Mouse (Mus musculus) lung, embryonic 15.5 days (tissue): ENCODE measurements at regions not wholly inside any gene's neighbourhood (a gene's known extent, or its start where the extent isn't known, plus 50 kb on each side); places are given as distances from the start of the nearest gene placed in this dataset.
A peak's percentile ranks its signal among the peaks of the same experiment; 100 is the strongest.
"Not testable (repeated sequence)": the region's sequence is repeated elsewhere in the genome, so short reads cannot be mapped to it uniquely, and the experiment has no call there.

Experiments used
- ATAC-seq: fragments of 200-750 bp; cut with Nextera tagmentation; 2 replicates; pipeline ENCODE4 v1.8.0; 2017; ENCODE audit warnings: moderate number of reproducible peaks, borderline replicate concordance; ENCODE audit not compliant: low FRiP score, low TSS enrichment; ENCODE audit errors: extremely low read depth
- H3K27ac ChIP-seq: fragments of 300-500 bp; sonication (generic); 2 replicates; pipeline ENCODE4 v1.5.1; 2015; ENCODE audit warnings: moderate library complexity, mild to moderate bottlenecking, inconsistent platforms
- H3K27me3 ChIP-seq: fragments of 300-500 bp; sonication (generic); 2 replicates; pipeline ENCODE4 v1.6.1; 2015; ENCODE audit warnings: inconsistent platforms
- H3K36me3 ChIP-seq: fragments of 300-500 bp; sonication (generic); 2 replicates; pipeline ENCODE4 v1.6.1; 2015; ENCODE audit warnings: inconsistent platforms
- H3K4me1 ChIP-seq: fragments of 300-500 bp; sonication (generic); 2 replicates; pipeline ENCODE4 v1.6.1; 2015; ENCODE audit warnings: inconsistent platforms
- H3K4me2 ChIP-seq: fragments of 300-500 bp; sonication (generic); 2 replicates; pipeline ENCODE4 v1.6.1; 2015; ENCODE audit warnings: inconsistent platforms, mild to moderate bottlenecking, moderate library complexity
- H3K4me3 ChIP-seq: fragments of 300-500 bp; sonication (generic); 2 replicates; pipeline ENCODE4 v1.5.1; 2015; ENCODE audit warnings: mild to moderate bottlenecking, inconsistent platforms
- H3K9ac ChIP-seq: fragments of 300-500 bp; sonication (generic); 2 replicates; pipeline ENCODE4 v1.6.1; 2015; ENCODE audit warnings: inconsistent platforms
- H3K9me3 ChIP-seq: fragments of 300-500 bp; sonication (generic); 2 replicates; pipeline ENCODE4 v1.6.1; 2016; ENCODE audit warnings: inconsistent platforms
- WGBS: fragments of 180-500 bp; shearing (Covaris S2); methylation state at CpG from one replicate; pipeline ENCODE4 v1.1.7; 2015; 5-methylcytosine and 5-hydroxymethylcytosine counted together

- H3K4me1 ChIP-seq, ATAC-seq, H3K27ac ChIP-seq: not testable (repeated sequence)
These were observed 74.1 kb upstream of the Zfp988 start for GRCm38 (mm10) chr4:147231381-147231780.

DNA sequence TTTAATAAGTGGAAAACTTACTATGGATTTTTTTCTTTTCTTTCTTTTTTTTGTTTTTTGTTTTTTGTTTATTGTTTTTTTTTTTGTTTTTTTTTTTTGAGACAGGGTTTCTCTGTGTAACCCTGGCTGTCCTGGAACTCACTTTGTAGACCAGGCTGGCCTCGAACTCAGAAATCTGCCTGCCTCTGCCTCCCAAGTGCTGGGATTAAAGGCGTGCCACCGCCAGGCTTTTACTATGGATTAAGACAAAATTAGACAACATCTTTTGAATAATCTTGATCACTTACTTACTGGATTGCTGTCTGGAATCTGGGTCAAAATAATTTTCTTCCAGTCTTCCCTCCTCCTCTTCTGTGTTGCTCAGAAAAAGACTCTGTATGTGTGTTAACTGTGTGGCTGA lies 73.7 kb upstream of the Zfp988 start:
- H3K27ac ChIP-seq, H3K4me1 ChIP-seq, ATAC-seq, H3K36me3 ChIP-seq, H3K4me2 ChIP-seq, H3K9ac ChIP-seq, H3K4me3 ChIP-seq, H3K27me3 ChIP-seq: not testable (repeated sequence)
- 84% methylated on average over 3 of the region's 3 CpGs for WGBS
- H3K9me3 ChIP-seq, result peaks cover 26% of the 10 kb centered on the region

More at GRCm38 (mm10) chr4:147231381-147231780, 74.1 kb upstream of the Zfp988 start:
- H3K9me3 ChIP-seq, result peaks cover 26% of the 10 kb centered on the region
- not testable (repeated sequence) for H3K9ac ChIP-seq, H3K4me2 ChIP-seq, H3K4me3 ChIP-seq, H3K27me3 ChIP-seq, H3K36me3 ChIP-seq
- 76% methylated on average over 2 of the region's 2 CpGs for WGBS

GRCm38 (mm10) chr4:147232279-147232678 lies 73.2 kb upstream of the Zfp988 start:
- H3K4me2 ChIP-seq, H3K27me3 ChIP-seq, H3K9ac ChIP-seq, ATAC-seq, H3K4me3 ChIP-seq, H3K4me1 ChIP-seq, H3K36me3 ChIP-seq, H3K27ac ChIP-seq: not testable (repeated sequence)
- H3K9me3 ChIP-seq, result peaks cover 26% of the 10 kb centered on the region
- WGBS, result 83% methylated on average over 1 of the region's 1 CpGs

- H3K27me3 ChIP-seq, H3K4me1 ChIP-seq, H3K9ac ChIP-seq, ATAC-seq, H3K27ac ChIP-seq, H3K4me2 ChIP-seq, H3K36me3 ChIP-seq, H3K4me3 ChIP-seq: not testable (repeated sequence)
- peaks cover 30% of the 10 kb centered on the region for H3K9me3 ChIP-seq
- 37% methylated on average over 2 of the region's 2 CpGs for WGBS
These were observed 71.2 kb upstream of the Zfp988 start for GRCm38 (mm10) chr4:147234227-147234626.

GRCm38 (mm10) chr4:147235441-147235840 lies 70.0 kb upstream of the Zfp988 start:
- H3K4me2 ChIP-seq, H3K4me1 ChIP-seq, H3K4me3 ChIP-seq, H3K9ac ChIP-seq, ATAC-seq, H3K27ac ChIP-seq, H3K27me3 ChIP-seq, H3K36me3 ChIP-seq: not testable (repeated sequence)
- WGBS, result 50% methylated on average over 2 of the region's 2 CpGs
- H3K9me3 ChIP-seq, result peaks cover 34% of the 10 kb centered on the region

- 71% methylated on average over 4 of the region's 4 CpGs for WGBS
- H3K4me1 ChIP-seq, H3K27me3 ChIP-seq, H3K36me3 ChIP-seq, H3K4me2 ChIP-seq, H3K4me3 ChIP-seq, H3K9ac ChIP-seq, H3K27ac ChIP-seq: not testable (repeated sequence)
- peak; percentile 65 for ATAC-seq
- peaks cover 35% of the 10 kb centered on the region for H3K9me3 ChIP-seq
These were observed 63.9 kb upstream of the Zfp988 start for GRCm38 (mm10) chr4:147241315-147242182.

GRCm38 (mm10) chr4:147242183-147242477 lies 63.3 kb upstream of the Zfp988 start:
- 77% methylated on average over 2 of the region's 2 CpGs for WGBS
- Histone ChIP-seq H3K27ac (no peak overlapping the region), H3K36me3 (no peaks in the 10 kb centered on the region), H3K27me3 (no peaks in the 10 kb centered on the region), H3K4me2 (no peak overlapping the region), H3K4me1 (no peaks in the 10 kb centered on the region), H3K9me3 (peaks cover 35% of the 10 kb centered on the region), H3K4me3 (no peak overlapping the region), H3K9ac (no peak overlapping the region)
- ATAC-seq, result peak; percentile 46; the same call in 1 of the 2 replicates

DNA sequence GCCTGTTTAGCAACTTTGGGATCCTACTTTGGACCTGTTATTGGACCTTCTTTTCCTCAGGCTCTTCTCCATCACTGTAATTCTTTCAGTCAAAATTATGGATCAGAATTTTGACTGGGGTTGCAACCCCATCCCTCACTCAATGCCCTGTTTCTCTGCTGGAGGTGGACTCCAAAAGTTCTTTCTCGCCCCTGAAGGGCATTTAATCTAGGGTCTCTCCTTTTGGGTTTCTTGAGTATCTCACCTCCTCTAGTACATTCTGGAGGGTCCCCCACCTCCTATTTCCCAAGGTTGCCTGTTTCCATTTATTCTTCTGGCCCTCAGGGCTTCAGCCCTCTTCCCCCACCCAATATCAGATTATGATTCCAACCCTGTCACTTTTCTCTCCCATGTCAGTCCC lies 56.9 kb upstream of the Zfp988 start:
- peaks cover 18% of the 10 kb centered on the region for H3K9me3 ChIP-seq
- H3K27me3 ChIP-seq, H3K4me3 ChIP-seq, H3K9ac ChIP-seq, H3K4me2 ChIP-seq, H3K4me1 ChIP-seq, H3K36me3 ChIP-seq, ATAC-seq, H3K27ac ChIP-seq: not testable (repeated sequence)
- 79% methylated on average over 1 of the region's 1 CpGs for WGBS
